Mouse (Mus musculus): Measurements from ENCODE around the gene Zfp3. TPM values are rescaled to one million over a fixed set of nuclear protein-coding genes. Genes with fewer than 3 reads are reported as not detected.
A peak's percentile ranks its signal among the peaks of the same experiment; 100 is the strongest.

The Zfp3 gene
- polyA plus RNA-seq (2015; fragmentation: Nextera tagmentation; extraction: Ambion mirVana): 4.8 and 5.3 TPM in 2 replicates

- Histone ChIP-seq H3K27ac (ENCODE audit: low read length) (peak within 1 kb of the TSS; percentile 94), H3K27me3 (replicated peaks; ENCODE audit: control insufficient read depth, insufficient read depth, low read length) (no peaks in the 10 kb centered on the region), H3K4me2 (ENCODE audit: low read depth, low read length) (peak within 1 kb of the TSS; percentile 78), H3K9me3 (ENCODE audit: control insufficient read depth, low read length) (no peaks in the 10 kb centered on the region), H3K4me1 (ENCODE audit: control insufficient read depth, insufficient read depth, low read length) (peaks cover 8% of the 10 kb centered on the region; the same call in 1 of the 2 replicates), H3K9ac (ENCODE audit: low read depth, low read length) (peak within 1 kb of the TSS; percentile 92), H3K36me3 (ENCODE audit: control insufficient read depth, insufficient read depth, low read length) (no peaks in the 10 kb centered on the region), H3K4me3 (ENCODE audit: low read length) (peak within 1 kb of the TSS; percentile 77)
- WGBS: under 1% methylated on average over 76 of the region's 78 CpGs
- peak; percentile 93 for ATAC-seq
Measured at GRCm38 (mm10) chr11:70763936-70764808, at the start of gene Zfp3. Gene Zfp3 (plus strand): TSS chr11:70764209.

GRCm38 (mm10) chr11:70715832-70716231 is 48.2 kb upstream of the Zfp3 start:
- WGBS: 86% methylated on average over 6 of the region's 6 CpGs
- ATAC-seq: no peak
- H3K4me1 ChIP-seq (ENCODE audit: control insufficient read depth, insufficient read depth, low read length): peaks cover 12% of the 10 kb centered on the region; the same call in 1 of the 2 replicates
- peaks cover 20% of the 10 kb centered on the region; the same call in 1 of the 2 replicates for H3K36me3 ChIP-seq (ENCODE audit: control insufficient read depth, insufficient read depth, low read length)
- H3K27me3 ChIP-seq (replicated peaks; ENCODE audit: control insufficient read depth, insufficient read depth, low read length): no peaks in the 10 kb centered on the region
- H3K9me3 ChIP-seq (ENCODE audit: control insufficient read depth, low read length): no peaks in the 10 kb centered on the region
- no peak overlapping the region for H3K27ac ChIP-seq (ENCODE audit: low read length)
- no peak overlapping the region for H3K9ac ChIP-seq (ENCODE audit: low read depth, low read length)
- no peak overlapping the region for H3K4me3 ChIP-seq (ENCODE audit: low read length)
- H3K4me2 ChIP-seq (ENCODE audit: low read depth, low read length): no peak overlapping the region

GRCm38 (mm10) chr11:70718481-70718880 is 45.5 kb upstream of the Zfp3 start:
- H3K4me1 ChIP-seq (ENCODE audit: control insufficient read depth, insufficient read depth, low read length): peaks cover 9% of the 10 kb centered on the region; the same call in 1 of the 2 replicates
- H3K27ac ChIP-seq (ENCODE audit: low read length): no peak overlapping the region
- 77% methylated on average over 5 of the region's 5 CpGs for WGBS
- ATAC-seq: no peak
- no peaks in the 10 kb centered on the region for H3K27me3 ChIP-seq (replicated peaks; ENCODE audit: control insufficient read depth, insufficient read depth, low read length)
- peaks cover 29% of the 10 kb centered on the region for H3K36me3 ChIP-seq (ENCODE audit: control insufficient read depth, insufficient read depth, low read length)
- no peak overlapping the region for H3K4me3 ChIP-seq (ENCODE audit: low read length)
- no peak overlapping the region for H3K4me2 ChIP-seq (ENCODE audit: low read depth, low read length)
- no peaks in the 10 kb centered on the region for H3K9me3 ChIP-seq (ENCODE audit: control insufficient read depth, low read length)
- no peak overlapping the region for H3K9ac ChIP-seq (ENCODE audit: low read depth, low read length)

GRCm38 (mm10) chr11:70720567-70720966 is 43.4 kb upstream of the Zfp3 start:
- no peak overlapping the region for H3K4me2 ChIP-seq (ENCODE audit: low read depth, low read length)
- H3K9me3 ChIP-seq (ENCODE audit: control insufficient read depth, low read length): no peaks in the 10 kb centered on the region
- WGBS: 87% methylated on average over 3 of the region's 3 CpGs
- H3K4me1 ChIP-seq (ENCODE audit: control insufficient read depth, insufficient read depth, low read length): no peaks in the 10 kb centered on the region
- H3K27me3 ChIP-seq (replicated peaks; ENCODE audit: control insufficient read depth, insufficient read depth, low read length): no peaks in the 10 kb centered on the region
- H3K9ac ChIP-seq (ENCODE audit: low read depth, low read length): no peak overlapping the region
- no peak overlapping the region for H3K4me3 ChIP-seq (ENCODE audit: low read length)
- ATAC-seq: no peak
- peaks cover 39% of the 10 kb centered on the region for H3K36me3 ChIP-seq (ENCODE audit: control insufficient read depth, insufficient read depth, low read length)
- H3K27ac ChIP-seq (ENCODE audit: low read length): no peak overlapping the region

GRCm38 (mm10) chr11:70721072-70721471 is 42.9 kb upstream of the Zfp3 start:
- Histone ChIP-seq H3K27me3 (replicated peaks; ENCODE audit: control insufficient read depth, insufficient read depth, low read length) (no peaks in the 10 kb centered on the region), H3K36me3 (ENCODE audit: control insufficient read depth, insufficient read depth, low read length) (peaks cover 42% of the 10 kb centered on the region), H3K4me2 (ENCODE audit: low read depth, low read length) (no peak overlapping the region), H3K4me1 (ENCODE audit: control insufficient read depth, insufficient read depth, low read length) (no peaks in the 10 kb centered on the region), H3K27ac (ENCODE audit: low read length) (no peak overlapping the region), H3K9me3 (ENCODE audit: control insufficient read depth, low read length) (no peaks in the 10 kb centered on the region), H3K9ac (ENCODE audit: low read depth, low read length) (no peak overlapping the region), H3K4me3 (ENCODE audit: low read length) (no peak overlapping the region)
- ATAC-seq: no peak
- 99% methylated on average over 3 of the region's 3 CpGs for WGBS

- H3K4me3 ChIP-seq (ENCODE audit: low read length): no peak overlapping the region
- no peak overlapping the region for H3K9ac ChIP-seq (ENCODE audit: low read depth, low read length)
- no peaks in the 10 kb centered on the region for H3K27me3 ChIP-seq (replicated peaks; ENCODE audit: control insufficient read depth, insufficient read depth, low read length)
- no peak for ATAC-seq
- H3K36me3 ChIP-seq (ENCODE audit: control insufficient read depth, insufficient read depth, low read length): peaks cover 44% of the 10 kb centered on the region
- H3K4me1 ChIP-seq (ENCODE audit: control insufficient read depth, insufficient read depth, low read length): no peaks in the 10 kb centered on the region; the same call in 1 of the 2 replicates
- no peak overlapping the region for H3K4me2 ChIP-seq (ENCODE audit: low read depth, low read length)
- WGBS: 93% methylated on average over 9 of the region's 9 CpGs
- no peaks in the 10 kb centered on the region for H3K9me3 ChIP-seq (ENCODE audit: control insufficient read depth, low read length)
- no peak overlapping the region for H3K27ac ChIP-seq (ENCODE audit: low read length)
Measured at GRCm38 (mm10) chr11:70724706-70725105, 39.3 kb upstream of the Zfp3 start.

GRCm38 (mm10) chr11:70726585-70726984 is 37.4 kb upstream of the Zfp3 start:
- no peaks in the 10 kb centered on the region for H3K27me3 ChIP-seq (replicated peaks; ENCODE audit: control insufficient read depth, insufficient read depth, low read length)
- no peak overlapping the region for H3K4me3 ChIP-seq (ENCODE audit: low read length)
- no peak for ATAC-seq
- peaks cover 37% of the 10 kb centered on the region for H3K36me3 ChIP-seq (ENCODE audit: control insufficient read depth, insufficient read depth, low read length)
- H3K4me2 ChIP-seq (ENCODE audit: low read depth, low read length): no peak overlapping the region
- H3K27ac ChIP-seq (ENCODE audit: low read length): no peak overlapping the region
- no peaks in the 10 kb centered on the region for H3K9me3 ChIP-seq (ENCODE audit: control insufficient read depth, low read length)
- peaks cover 8% of the 10 kb centered on the region for H3K4me1 ChIP-seq (ENCODE audit: control insufficient read depth, insufficient read depth, low read length)
- 90% methylated on average over 2 of the region's 2 CpGs for WGBS
- H3K9ac ChIP-seq (ENCODE audit: low read depth, low read length): no peak overlapping the region

GRCm38 (mm10) chr11:70727385-70727784 is 36.6 kb upstream of the Zfp3 start:
- Histone ChIP-seq H3K36me3 (ENCODE audit: control insufficient read depth, insufficient read depth, low read length) (peaks cover 34% of the 10 kb centered on the region), H3K27me3 (replicated peaks; ENCODE audit: control insufficient read depth, insufficient read depth, low read length) (no peaks in the 10 kb centered on the region), H3K4me2 (ENCODE audit: low read depth, low read length) (no peak overlapping the region), H3K9ac (ENCODE audit: low read depth, low read length) (no peak overlapping the region), H3K27ac (ENCODE audit: low read length) (no peak overlapping the region), H3K4me1 (ENCODE audit: control insufficient read depth, insufficient read depth, low read length) (peaks cover 8% of the 10 kb centered on the region), H3K4me3 (ENCODE audit: low read length) (no peak overlapping the region), H3K9me3 (ENCODE audit: control insufficient read depth, low read length) (no peaks in the 10 kb centered on the region)
- 80% methylated on average over 5 of the region's 5 CpGs for WGBS
- no peak for ATAC-seq

- Histone ChIP-seq H3K9ac (ENCODE audit: low read depth, low read length) (peak overlapping the region; percentile 32; the same call in 1 of the 2 replicates), H3K27me3 (replicated peaks; ENCODE audit: control insufficient read depth, insufficient read depth, low read length) (no peaks in the 10 kb centered on the region), H3K4me1 (ENCODE audit: control insufficient read depth, insufficient read depth, low read length) (peaks cover 14% of the 10 kb centered on the region), H3K4me2 (ENCODE audit: low read depth, low read length) (0 out of 2 replicates have a peak overlapping the region, but pooled peaks have one; percentile 22), H3K4me3 (ENCODE audit: low read length) (no peak overlapping the region), H3K36me3 (ENCODE audit: control insufficient read depth, insufficient read depth, low read length) (peaks cover 20% of the 10 kb centered on the region), H3K9me3 (ENCODE audit: control insufficient read depth, low read length) (no peaks in the 10 kb centered on the region), H3K27ac (ENCODE audit: low read length) (peak overlapping the region; percentile 50)
- peak; percentile 88 for ATAC-seq
- WGBS: 54% methylated on average over 9 of the region's 9 CpGs
Measured at GRCm38 (mm10) chr11:70730427-70731038, 33.5 kb upstream of the Zfp3 start.

Measured in intestine, embryonic 16.5 days (tissue).